Mouse (Mus musculus) limb, embryonic 12.5 days (tissue): ENCODE results near the gene Hmcn2. TPM values are rescaled to one million over a fixed set of nuclear protein-coding genes. Genes with fewer than 3 reads are reported as not detected.
A peak's percentile ranks its signal among the peaks of the same experiment; 100 is the strongest.

Experiments
- ATAC-seq: fragments of 200-750 bp; cut with Nextera tagmentation; 2 replicates; pipeline ENCODE4 v1.8.0; 2017; ENCODE audit warnings: low read depth, moderate TSS enrichment; ENCODE audit not compliant: insufficient number of reproducible peaks, insufficient read depth, low FRiP score, low TSS enrichment
- H3K27ac ChIP-seq: fragments of 300-500 bp; sonication (generic); 2 replicates; pipeline ENCODE4 v1.5.1; 2016; ENCODE audit warnings: mild to moderate bottlenecking, moderate library complexity
- H3K27me3 ChIP-seq: fragments of 300-500 bp; sonication (generic); 2 replicates; pipeline ENCODE4 v1.6.1; 2016; ENCODE audit warnings: mild to moderate bottlenecking, moderate library complexity
- H3K36me3 ChIP-seq: fragments of 300-500 bp; sonication (generic); 2 replicates; pipeline ENCODE4 v1.6.1; 2016; ENCODE audit warnings: mild to moderate bottlenecking, moderate library complexity
- H3K4me1 ChIP-seq: fragments of 300-500 bp; sonication (generic); replicated peaks from 2 replicates; pipeline ENCODE4 v1.6.1; 2016
- H3K4me2 ChIP-seq: fragments of 300-500 bp; sonication (generic); 2 replicates; pipeline ENCODE4 v1.6.1; 2016; ENCODE audit warnings: mild to moderate bottlenecking, moderate library complexity
- H3K4me3 ChIP-seq: fragments of 300-500 bp; sonication (generic); replicated peaks from 2 replicates; pipeline ENCODE4 v1.5.1; 2016; ENCODE audit warnings: mild to moderate bottlenecking
- H3K9ac ChIP-seq: fragments of 300-500 bp; sonication (generic); replicated peaks from 2 replicates; pipeline ENCODE4 v1.6.1; 2016; ENCODE audit warnings: mild to moderate bottlenecking, moderate library complexity
- H3K9me3 ChIP-seq: fragments of 300-500 bp; sonication (generic); 2 replicates; pipeline ENCODE4 v1.6.1; 2016; ENCODE audit warnings: mild to moderate bottlenecking, moderate library complexity
- WGBS: fragments of 180-500 bp; shearing (Covaris S2); methylation state at CpG from one replicate; pipeline ENCODE4 v1.1.7; 2016; 5-methylcytosine and 5-hydroxymethylcytosine counted together
- polyA plus RNA-seq: library from polyadenylated mRNA; unstranded; fragments of >200 nt; fragmentation: Nextera tagmentation; extraction: Ambion mirVana; gene quantifications from 2 replicates; pipeline ENCODE4 v1.2.1, GENCODE M21; 2016

Hmcn2 gene
- polyA plus RNA-seq, 1 experiment from 2014 or later = not detected

- no peak for ATAC-seq
- peaks cover 8% of the 10 kb centered on the region for H3K27me3 ChIP-seq
- no peak overlapping the region for H3K4me3 ChIP-seq
- H3K36me3 ChIP-seq = no peaks in the 10 kb centered on the region
- H3K9me3 ChIP-seq = no peaks in the 10 kb centered on the region
- H3K9ac ChIP-seq = no peak overlapping the region
- 81% methylated on average over 3 of the region's 3 CpGs for WGBS
- no peak overlapping the region for H3K27ac ChIP-seq
- H3K4me1 ChIP-seq = no peaks in the 10 kb centered on the region
- H3K4me2 ChIP-seq = no peak overlapping the region
Measured at GRCm38 (mm10) chr2:31348373-31348772, 34.2 kb downstream of the Hmcn2 start.

GRCm38 (mm10) chr2:31348850-31349249 is 34.6 kb downstream of the Hmcn2 start:
- peaks cover 8% of the 10 kb centered on the region for H3K27me3 ChIP-seq
- H3K4me3 ChIP-seq = no peak overlapping the region
- no peak overlapping the region for H3K4me2 ChIP-seq
- 70% methylated on average over 5 of the region's 5 CpGs for WGBS
- H3K9me3 ChIP-seq = no peaks in the 10 kb centered on the region
- H3K27ac ChIP-seq = no peak overlapping the region
- H3K4me1 ChIP-seq = no peaks in the 10 kb centered on the region
- H3K9ac ChIP-seq = no peak overlapping the region
- no peak for ATAC-seq
- no peaks in the 10 kb centered on the region for H3K36me3 ChIP-seq

- no peak for ATAC-seq
- 71% methylated on average over 5 of the region's 5 CpGs for WGBS
Measured at GRCm38 (mm10) chr2:31356771-31357170, 42.6 kb downstream of the Hmcn2 start.

GRCm38 (mm10) chr2:31359316-31359715 is 45.1 kb downstream of the Hmcn2 start:
- no peak for ATAC-seq
- no peak overlapping the region for H3K4me2 ChIP-seq
- no peaks in the 10 kb centered on the region for H3K36me3 ChIP-seq
- H3K9ac ChIP-seq = no peak overlapping the region
- H3K27ac ChIP-seq = no peak overlapping the region
- no peak overlapping the region for H3K4me3 ChIP-seq
- no peaks in the 10 kb centered on the region for H3K4me1 ChIP-seq
- H3K27me3 ChIP-seq = no peaks in the 10 kb centered on the region
- H3K9me3 ChIP-seq = 0 out of 2 replicates have a peak, but pooled peaks cover 5% of the 10 kb centered on the region
- WGBS = 75% methylated on average over 7 of the region's 7 CpGs

More at GRCm38 (mm10) chr2:31356771-31357170, 42.6 kb downstream of the Hmcn2 start:
- no peaks in the 10 kb centered on the region for H3K4me1 ChIP-seq
- H3K9me3 ChIP-seq = 0 out of 2 replicates have a peak, but pooled peaks cover 5% of the 10 kb centered on the region
- H3K27me3 ChIP-seq = no peaks in the 10 kb centered on the region
- no peak overlapping the region for H3K9ac ChIP-seq
- H3K27ac ChIP-seq = no peak overlapping the region
- H3K4me2 ChIP-seq = no peak overlapping the region
- no peaks in the 10 kb centered on the region for H3K36me3 ChIP-seq
- no peak overlapping the region for H3K4me3 ChIP-seq

- 0 out of 2 replicates have a peak, but pooled peaks cover 4% of the 10 kb centered on the region for H3K4me1 ChIP-seq
- H3K4me2 ChIP-seq = no peak overlapping the region
- no peak for ATAC-seq
- H3K4me3 ChIP-seq = no peak overlapping the region
- 0 out of 2 replicates have a peak, but pooled peaks cover 4% of the 10 kb centered on the region for H3K27me3 ChIP-seq
- peaks cover 3% of the 10 kb centered on the region for H3K9me3 ChIP-seq
- no peaks in the 10 kb centered on the region for H3K36me3 ChIP-seq
- WGBS = 73% methylated on average over 7 of the region's 7 CpGs
- no peak overlapping the region for H3K9ac ChIP-seq
- H3K27ac ChIP-seq = no peak overlapping the region
Measured at GRCm38 (mm10) chr2:31367186-31367585, 53.0 kb downstream of the Hmcn2 start.

- Histone ChIP-seq H3K9me3 (peaks cover 5% of the 10 kb centered on the region), H3K27me3 (0 out of 2 replicates have a peak, but pooled peaks cover 4% of the 10 kb centered on the region), H3K4me2 (no peak overlapping the region), H3K27ac (no peak overlapping the region), H3K4me1 (0 out of 2 replicates have a peak, but pooled peaks cover 4% of the 10 kb centered on the region), H3K36me3 (no peaks in the 10 kb centered on the region), H3K9ac (no peak overlapping the region), H3K4me3 (no peak overlapping the region)
- ATAC-seq = no peak
- WGBS = 74% methylated on average over 9 of the region's 9 CpGs
Measured at GRCm38 (mm10) chr2:31371396-31371795, 57.2 kb downstream of the Hmcn2 start.

- no peak overlapping the region for H3K9ac ChIP-seq
- 98% methylated on average over 4 of the region's 4 CpGs for WGBS
- no peaks in the 10 kb centered on the region for H3K36me3 ChIP-seq
- no peak overlapping the region for H3K4me2 ChIP-seq
- no peak for ATAC-seq
- no peak overlapping the region for H3K4me3 ChIP-seq
- 0 out of 2 replicates have a peak, but pooled peaks cover 4% of the 10 kb centered on the region for H3K27me3 ChIP-seq
- H3K9me3 ChIP-seq = peaks cover 5% of the 10 kb centered on the region
- no peak overlapping the region for H3K27ac ChIP-seq
- H3K4me1 ChIP-seq = 0 out of 2 replicates have a peak, but pooled peaks cover 4% of the 10 kb centered on the region
Measured at GRCm38 (mm10) chr2:31372186-31372585, 58.0 kb downstream of the Hmcn2 start.

GRCm38 (mm10) chr2:31374415-31374814 is 60.2 kb downstream of the Hmcn2 start:
- peaks cover 5% of the 10 kb centered on the region for H3K9me3 ChIP-seq
- 74% methylated on average over 1 of the region's 1 CpGs for WGBS
- no peak overlapping the region for H3K9ac ChIP-seq
- H3K36me3 ChIP-seq = no peaks in the 10 kb centered on the region
- H3K4me3 ChIP-seq = no peak overlapping the region
- no peaks in the 10 kb centered on the region for H3K27me3 ChIP-seq
- no peak for ATAC-seq
- H3K27ac ChIP-seq = no peak overlapping the region
- H3K4me2 ChIP-seq = no peak overlapping the region
- H3K4me1 ChIP-seq = 0 out of 2 replicates have a peak, but pooled peaks cover 4% of the 10 kb centered on the region

GRCm38 (mm10) chr2:31376057-31376456 is 61.8 kb downstream of the Hmcn2 start:
- Histone ChIP-seq H3K9ac (no peak overlapping the region), H3K27ac (no peak overlapping the region), H3K4me3 (no peak overlapping the region), H3K27me3 (no peaks in the 10 kb centered on the region), H3K9me3 (peaks cover 5% of the 10 kb centered on the region), H3K4me2 (no peak overlapping the region), H3K4me1 (0 out of 2 replicates have a peak, but pooled peaks cover 4% of the 10 kb centered on the region), H3K36me3 (no peaks in the 10 kb centered on the region)
- 42% methylated on average over 3 of the region's 3 CpGs for WGBS
- no peak for ATAC-seq

- H3K27ac ChIP-seq = no peak overlapping the region
- no peak for ATAC-seq
- 73% methylated on average over 2 of the region's 2 CpGs for WGBS
Measured at GRCm38 (mm10) chr2:31377481-31377880, 63.3 kb downstream of the Hmcn2 start.

GRCm38 (mm10) chr2:31381292-31381846 is 67.2 kb downstream of the Hmcn2 start:
- Histone ChIP-seq H3K4me3 (no peak overlapping the region), H3K27me3 (0 out of 2 replicates have a peak, but pooled peaks cover 8% of the 10 kb centered on the region), H3K4me1 (no peaks in the 10 kb centered on the region), H3K9ac (no peak overlapping the region), H3K9me3 (no peaks in the 10 kb centered on the region), H3K27ac (no peak overlapping the region), H3K36me3 (no peaks in the 10 kb centered on the region), H3K4me2 (no peak overlapping the region)
- peak; percentile 35; the same call in 1 of the 2 replicates for ATAC-seq
- WGBS = 53% methylated on average over 4 of the region's 4 CpGs

More at GRCm38 (mm10) chr2:31377481-31377880, 63.3 kb downstream of the Hmcn2 start:
- Histone ChIP-seq H3K4me1 (no peaks in the 10 kb centered on the region), H3K9ac (no peak overlapping the region), H3K9me3 (no peaks in the 10 kb centered on the region), H3K4me3 (no peak overlapping the region), H3K4me2 (no peak overlapping the region), H3K27me3 (no peaks in the 10 kb centered on the region), H3K36me3 (no peaks in the 10 kb centered on the region)

- Histone ChIP-seq H3K9me3 (no peaks in the 10 kb centered on the region), H3K27me3 (0 out of 2 replicates have a peak, but pooled peaks cover 8% of the 10 kb centered on the region), H3K27ac (no peak overlapping the region), H3K36me3 (no peaks in the 10 kb centered on the region), H3K4me2 (no peak overlapping the region), H3K9ac (no peak overlapping the region), H3K4me3 (no peak overlapping the region), H3K4me1 (no peaks in the 10 kb centered on the region)
- 19% methylated on average over 4 of the region's 4 CpGs for WGBS
- ATAC-seq = no peak
Measured at GRCm38 (mm10) chr2:31382952-31383351, 68.7 kb downstream of the Hmcn2 start.
